Mouse (Mus musculus) hindbrain, embryonic 10.5 days (tissue): ENCODE measurements around the gene Bri3bp. TPM values are rescaled to one million over a fixed set of nuclear protein-coding genes. Genes with fewer than 3 reads are reported as not detected.
A peak's percentile ranks its signal among the peaks of the same experiment; 100 is the strongest.
"Not testable (repeated sequence)": the region's sequence is repeated elsewhere in the genome, so short reads cannot be mapped to it uniquely, and the experiment has no call there.

Source experiments
- DNase-seq: peaks from one replicate; pipeline ENCODE4 v3.0.0-alpha.2; 2017; ENCODE audit warnings: low spot score
- H3K27ac ChIP-seq: fragments of 300-500 bp; sonication (generic); 2 replicates; pipeline ENCODE4 v1.5.1; 2016; ENCODE audit warnings: mild to moderate bottlenecking, moderate library complexity
- H3K27me3 ChIP-seq: fragments of 300-500 bp; sonication (generic); 2 replicates; pipeline ENCODE4 v1.6.1; 2016; ENCODE audit warnings: mild to moderate bottlenecking; ENCODE audit not compliant: poor library complexity, insufficient read depth, severe bottlenecking
- H3K36me3 ChIP-seq: fragments of 300-500 bp; sonication (generic); 2 replicates; pipeline ENCODE4 v1.6.1; 2016; ENCODE audit warnings: mild to moderate bottlenecking, moderate library complexity
- H3K4me1 ChIP-seq: fragments of 300-500 bp; sonication (generic); replicated peaks from 2 replicates; pipeline ENCODE4 v1.6.1; 2016; ENCODE audit warnings: mild to moderate bottlenecking
- H3K4me3 ChIP-seq: fragments of 300-500 bp; sonication (generic); 2 replicates; pipeline ENCODE4 v1.5.1; 2016; ENCODE audit warnings: mild to moderate bottlenecking, moderate library complexity
- H3K9me3 ChIP-seq: fragments of 300-500 bp; sonication (generic); 2 replicates; pipeline ENCODE4 v1.6.1; 2016; ENCODE audit warnings: mild to moderate bottlenecking, moderate library complexity
- WGBS: fragments of 180-500 bp; shearing (Covaris S2); methylation state at CpG from one replicate; pipeline ENCODE4 v1.1.7; 2016; 5-methylcytosine and 5-hydroxymethylcytosine counted together
- polyA plus RNA-seq: library from polyadenylated mRNA; unstranded; fragments of >200 nt; fragmentation: Nextera tagmentation; extraction: Ambion mirVana; gene quantifications from 2 replicates; pipeline ENCODE4 v1.2.1, GENCODE M21; 2016

Gene Bri3bp
- polyA plus RNA-seq, 1 experiment from 2014 or later: 46.9 TPM

DNA sequence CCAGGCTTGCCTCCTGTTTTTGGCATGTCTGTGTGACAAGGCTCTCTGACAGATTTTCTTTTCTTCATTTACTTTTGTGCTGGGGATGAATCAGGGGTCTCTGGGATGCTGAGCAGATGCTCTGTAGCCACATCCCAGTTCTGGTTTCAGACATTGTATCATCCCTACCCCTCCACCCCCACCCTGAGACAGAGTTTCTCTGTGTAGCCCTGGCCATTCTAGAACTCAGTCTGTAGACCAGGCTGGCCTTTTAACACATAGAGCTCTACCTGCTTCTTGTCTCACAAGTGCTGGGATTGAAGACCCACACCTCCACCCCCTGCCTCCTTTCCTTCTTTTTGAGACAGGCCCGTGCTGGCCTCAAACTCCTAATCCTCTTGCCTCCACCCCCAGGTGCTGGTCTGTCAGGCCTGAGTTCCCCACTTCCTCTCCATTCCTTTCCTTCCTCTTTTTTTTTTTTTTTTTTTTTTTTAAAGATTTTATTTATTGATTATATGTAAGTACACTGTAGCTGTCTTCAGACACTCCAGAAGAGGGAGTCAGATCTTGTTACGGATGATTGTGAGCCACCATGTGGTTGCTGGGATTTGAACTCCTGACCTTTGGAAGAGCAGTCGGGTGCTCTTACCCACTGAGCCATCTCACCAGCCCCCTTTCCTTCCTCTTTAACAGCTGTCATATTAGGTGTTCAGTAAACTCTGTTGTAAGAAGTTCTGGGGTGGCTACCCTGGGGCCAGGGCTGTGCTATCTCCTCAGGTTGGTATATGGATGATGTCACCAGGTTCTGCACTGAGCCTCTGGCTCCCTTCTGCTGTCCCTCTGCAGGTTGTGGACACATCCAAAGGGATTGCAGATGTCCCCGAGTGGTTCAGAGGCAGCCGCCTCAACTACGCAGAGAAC is 42.6 kb downstream of the Bri3bp start:
- WGBS: 88% methylated on average over 6 of the region's 6 CpGs
- Histone ChIP-seq H3K27me3 (no peaks in the 10 kb centered on the region), H3K4me3 (no peak overlapping the region), H3K36me3 (peaks cover 79% of the 10 kb centered on the region), H3K9me3 (no peaks in the 10 kb centered on the region), H3K27ac (no peak overlapping the region), H3K4me1 (peaks cover 36% of the 10 kb centered on the region)
- DNase-seq: no peak

DNA sequence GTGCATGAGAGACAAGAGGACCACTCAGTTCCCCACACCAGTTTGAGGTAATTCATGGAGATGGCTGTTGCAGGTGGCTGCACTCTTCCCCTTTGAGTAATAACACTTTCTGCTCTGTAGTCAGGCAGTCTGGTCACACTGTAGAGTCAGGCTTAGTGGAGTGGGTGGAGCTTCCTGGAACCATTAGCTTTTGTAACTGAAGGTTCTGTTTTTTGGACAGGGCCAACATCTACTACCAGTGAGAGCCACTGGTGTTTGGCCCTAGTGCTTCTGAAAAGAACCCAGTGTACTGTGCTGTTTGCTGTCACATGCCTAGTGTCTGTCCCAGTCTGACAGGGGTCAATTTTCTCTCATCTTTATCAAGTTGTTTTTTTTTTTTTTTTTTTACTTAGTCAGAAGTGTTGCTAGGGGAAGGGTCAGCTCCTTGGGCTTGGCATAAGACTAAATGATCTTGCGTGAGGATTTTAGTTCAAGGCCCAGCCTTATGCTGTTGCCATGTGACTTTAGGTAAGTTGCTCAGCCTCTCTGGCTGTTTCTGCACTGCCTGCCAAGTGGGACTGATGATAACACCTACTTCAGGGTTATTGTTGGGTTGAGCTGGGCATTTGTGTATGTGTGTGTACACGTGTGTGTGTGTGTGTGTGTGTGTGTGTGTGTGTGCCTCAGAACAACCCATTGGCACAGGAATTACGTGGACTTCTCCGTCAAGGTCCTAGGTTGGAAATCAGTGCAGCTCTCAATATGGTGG is 43.8 kb downstream of the Bri3bp start:
- Histone ChIP-seq H3K36me3 (peaks cover 81% of the 10 kb centered on the region), H3K27ac (0 out of 2 replicates have a peak overlapping the region, but pooled peaks have one; percentile 8), H3K4me3 (no peak overlapping the region), H3K9me3 (no peaks in the 10 kb centered on the region), H3K27me3 (no peaks in the 10 kb centered on the region), H3K4me1 (peaks cover 28% of the 10 kb centered on the region)
- no peak for DNase-seq
- WGBS: 93% methylated on average over 4 of the region's 4 CpGs

DNA sequence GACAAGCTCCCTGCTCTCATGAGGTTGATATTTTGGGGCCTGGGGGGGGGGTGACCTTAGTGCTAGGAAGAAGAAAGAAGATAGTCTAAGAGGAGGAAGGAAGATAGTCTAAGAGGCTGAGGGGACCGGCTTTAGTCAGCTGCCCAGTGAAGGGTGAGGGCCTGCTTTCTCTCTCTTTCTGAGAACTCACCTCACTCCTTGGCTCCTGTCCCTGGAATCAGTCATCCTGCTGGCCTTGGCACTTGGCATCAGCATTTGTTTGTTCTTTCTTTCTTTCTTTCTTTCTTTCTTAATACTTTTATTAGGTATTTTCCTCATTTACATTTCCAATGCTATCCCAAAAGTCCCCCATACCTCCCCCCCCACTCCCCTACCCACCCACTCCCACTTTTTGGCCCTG is 44.7 kb downstream of the Bri3bp start:
- no peak overlapping the region for H3K4me3 ChIP-seq
- H3K4me1 ChIP-seq: peaks cover 20% of the 10 kb centered on the region
- peaks cover 81% of the 10 kb centered on the region for H3K36me3 ChIP-seq
- no peaks in the 10 kb centered on the region for H3K27me3 ChIP-seq
- H3K27ac ChIP-seq: 0 out of 2 replicates have a peak overlapping the region, but pooled peaks have one; percentile 8
- WGBS: 94% methylated on average over 1 of the region's 1 CpGs
- H3K9me3 ChIP-seq: no peaks in the 10 kb centered on the region
- DNase-seq: no peak

DNA sequence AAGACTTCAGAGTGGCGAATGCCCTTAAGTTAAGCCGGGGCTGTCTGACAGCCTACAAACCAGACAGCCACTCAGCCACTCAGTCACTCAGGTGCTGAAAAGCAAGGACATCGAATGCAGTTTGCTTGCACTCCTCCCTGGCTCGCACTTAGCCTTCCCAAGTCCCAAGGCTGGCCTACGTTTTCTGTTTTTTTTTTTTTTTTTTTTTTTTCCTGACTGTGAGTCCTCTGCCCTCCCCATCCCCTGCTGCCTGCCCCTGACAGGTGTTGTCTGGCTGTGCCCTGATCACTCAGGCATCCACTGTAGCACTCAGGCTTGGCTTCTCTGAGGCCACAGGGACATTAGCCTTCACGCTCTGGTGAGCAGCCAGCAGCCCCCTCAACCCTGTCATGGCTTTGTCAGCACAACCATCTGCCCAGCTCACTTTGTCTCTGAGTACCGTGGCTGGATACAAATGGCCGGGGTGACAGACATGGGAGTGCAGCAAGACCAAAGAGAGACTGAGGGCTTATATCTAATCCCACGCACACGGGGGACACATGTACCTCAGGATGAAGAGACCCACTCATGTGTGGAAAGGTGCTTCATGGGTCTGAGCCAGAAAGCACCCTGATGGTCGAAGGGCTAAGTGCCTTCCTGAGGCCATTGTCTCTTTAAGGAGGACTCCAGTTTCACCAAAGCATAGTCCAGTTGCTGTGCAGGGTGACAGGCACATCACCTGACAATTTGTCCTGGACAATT is 46.2 kb downstream of the Bri3bp start:
- Histone ChIP-seq H3K27ac (peak overlapping the region; percentile 85), H3K27me3 (no peaks in the 10 kb centered on the region), H3K4me3 (no peak overlapping the region), H3K36me3 (peaks cover 82% of the 10 kb centered on the region), H3K9me3 (no peaks in the 10 kb centered on the region), H3K4me1 (peaks cover 20% of the 10 kb centered on the region)
- WGBS: 51% methylated on average over 11 of the region's 11 CpGs
- peak; percentile 64 for DNase-seq

DNA sequence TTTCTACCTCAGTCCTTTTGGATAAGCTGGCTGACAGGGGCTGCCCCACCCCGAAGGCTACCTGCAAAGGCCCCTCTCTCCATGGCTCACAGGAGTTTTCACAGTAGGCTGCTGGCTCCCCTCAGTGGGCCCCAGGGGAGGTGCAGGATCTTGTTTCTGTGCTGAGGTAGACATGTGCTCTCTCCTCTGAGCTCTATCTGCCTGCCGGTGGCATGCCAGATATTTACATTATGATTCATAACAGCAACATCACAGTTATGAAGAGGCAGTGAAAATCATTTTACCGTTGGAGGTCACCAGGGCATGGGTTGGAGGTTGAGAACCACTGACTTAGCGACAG is 46.7 kb downstream of the Bri3bp start:
- H3K9me3 ChIP-seq: no peaks in the 10 kb centered on the region
- DNase-seq: peak; percentile 33
- peak overlapping the region; percentile 85 for H3K27ac ChIP-seq
- H3K4me1 ChIP-seq: peaks cover 24% of the 10 kb centered on the region
- H3K36me3 ChIP-seq: peaks cover 82% of the 10 kb centered on the region
- no peaks in the 10 kb centered on the region for H3K27me3 ChIP-seq
- no peak overlapping the region for H3K4me3 ChIP-seq
- WGBS: 68% methylated on average over 4 of the region's 4 CpGs

DNA sequence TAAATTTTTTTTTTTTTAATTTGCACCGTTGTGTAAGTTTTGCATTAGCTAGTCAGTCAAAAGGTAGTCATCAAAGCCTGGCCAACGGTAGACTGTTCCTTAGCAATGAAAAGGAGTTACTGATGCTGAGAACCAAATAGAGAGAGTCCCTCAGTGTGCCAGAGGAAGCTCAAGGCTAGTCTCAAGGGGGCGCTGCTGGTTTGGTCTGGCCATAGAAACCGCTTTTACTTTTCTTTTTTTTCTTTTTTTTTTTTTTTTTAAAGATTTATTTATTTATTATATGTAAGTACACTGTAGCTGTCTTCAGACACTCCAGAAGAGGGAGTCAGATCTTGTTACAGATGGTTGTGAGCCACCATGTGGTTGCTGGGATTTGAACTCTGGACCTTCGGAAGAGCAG is 47.6 kb downstream of the Bri3bp start:
- not testable (repeated sequence) for H3K27me3 ChIP-seq, DNase-seq, H3K9me3 ChIP-seq, H3K27ac ChIP-seq, H3K4me3 ChIP-seq
- 92% methylated on average over 5 of the region's 5 CpGs for WGBS
- H3K4me1 ChIP-seq: peaks cover 24% of the 10 kb centered on the region
- peaks cover 78% of the 10 kb centered on the region for H3K36me3 ChIP-seq

DNA sequence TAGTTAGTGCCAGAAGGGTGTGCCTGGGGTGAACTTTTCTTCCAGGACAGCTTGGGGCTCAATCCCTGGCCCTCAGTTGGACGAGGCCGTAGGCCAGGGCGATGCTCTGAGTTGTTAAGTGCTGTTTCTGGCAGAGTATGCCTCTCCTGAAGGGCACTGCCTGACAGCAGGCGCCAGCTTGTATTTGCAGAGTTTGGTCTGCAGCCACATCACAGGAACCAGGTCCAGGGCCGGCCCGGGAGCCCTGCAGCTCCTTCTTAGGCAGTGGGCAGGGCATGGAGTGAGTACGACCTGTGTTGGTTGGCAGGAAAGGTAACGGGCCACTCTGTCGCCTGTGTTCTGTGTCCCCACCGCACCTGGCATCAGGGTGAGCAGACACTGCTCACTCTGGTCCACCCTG is 49.7 kb downstream of the Bri3bp start:
- Histone ChIP-seq H3K36me3 (peaks cover 80% of the 10 kb centered on the region), H3K27ac (peak overlapping the region; percentile 46), H3K4me3 (no peak overlapping the region), H3K27me3 (no peaks in the 10 kb centered on the region), H3K4me1 (peaks cover 24% of the 10 kb centered on the region), H3K9me3 (no peaks in the 10 kb centered on the region)
- 91% methylated on average over 10 of the region's 10 CpGs for WGBS
- no peak for DNase-seq

DNA sequence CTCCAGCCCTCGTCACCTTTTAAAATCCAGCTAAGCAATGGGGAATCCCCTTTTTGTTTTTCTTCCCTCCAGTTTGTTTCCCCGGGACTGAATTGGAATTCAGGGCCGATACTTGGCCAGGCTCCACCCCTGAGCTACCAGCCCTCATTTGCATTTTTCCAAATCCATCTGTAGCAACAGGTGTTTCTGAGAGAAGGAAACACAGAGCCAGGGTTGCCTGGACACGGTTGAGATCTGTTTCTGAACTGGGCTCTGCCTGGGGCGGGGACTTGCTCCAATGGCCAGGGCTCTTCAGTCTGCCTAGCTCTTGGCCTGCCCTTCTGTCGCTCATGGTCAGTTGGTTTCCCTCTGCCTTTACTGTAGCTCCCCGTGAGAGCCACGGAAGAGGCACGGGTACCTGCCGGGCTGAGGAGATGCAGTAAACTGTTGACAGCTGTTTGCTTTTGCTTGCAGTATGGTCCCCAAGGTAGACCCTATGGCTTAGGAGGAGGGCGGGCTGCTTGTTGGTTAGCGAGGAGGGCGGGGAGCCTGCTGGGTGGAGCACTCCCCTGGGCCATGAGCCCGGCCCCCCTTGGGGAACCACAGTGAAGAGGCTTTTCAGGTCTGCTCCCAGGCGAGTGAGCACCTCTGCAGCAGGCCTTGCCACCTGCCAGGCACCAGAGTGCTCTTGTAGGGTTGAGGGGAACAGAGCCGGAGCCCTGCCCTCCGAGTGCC is 51.2 kb downstream of the Bri3bp start:
- Histone ChIP-seq H3K9me3 (no peaks in the 10 kb centered on the region), H3K36me3 (peaks cover 71% of the 10 kb centered on the region), H3K27ac (no peak overlapping the region), H3K4me1 (peaks cover 15% of the 10 kb centered on the region), H3K4me3 (no peak overlapping the region), H3K27me3 (no peaks in the 10 kb centered on the region)
- no peak for DNase-seq
- 59% methylated on average over 17 of the region's 17 CpGs for WGBS

DNA sequence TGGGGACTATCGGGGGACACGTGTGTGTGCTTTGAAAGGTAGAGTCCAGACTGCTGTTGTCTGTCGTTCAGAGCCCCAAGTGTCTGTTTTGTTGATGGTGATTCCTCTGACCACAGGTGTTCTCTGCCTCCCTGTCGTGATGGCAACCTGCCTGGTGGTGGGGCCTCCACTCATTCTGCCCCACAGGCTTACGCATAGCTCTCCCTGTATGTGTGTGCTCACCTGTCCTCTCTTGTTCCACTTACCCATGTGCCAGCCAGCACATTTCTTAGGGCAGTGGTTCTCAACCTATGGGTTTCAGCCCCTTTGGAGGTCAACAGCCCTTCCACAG is 51.7 kb downstream of the Bri3bp start:
- H3K27me3 ChIP-seq: no peaks in the 10 kb centered on the region
- no peak overlapping the region for H3K4me3 ChIP-seq
- WGBS: 63% methylated on average over 5 of the region's 5 CpGs
- no peaks in the 10 kb centered on the region for H3K9me3 ChIP-seq
- peaks cover 66% of the 10 kb centered on the region for H3K36me3 ChIP-seq
- H3K4me1 ChIP-seq: peaks cover 15% of the 10 kb centered on the region
- no peak overlapping the region for H3K27ac ChIP-seq
- DNase-seq: no peak

DNA sequence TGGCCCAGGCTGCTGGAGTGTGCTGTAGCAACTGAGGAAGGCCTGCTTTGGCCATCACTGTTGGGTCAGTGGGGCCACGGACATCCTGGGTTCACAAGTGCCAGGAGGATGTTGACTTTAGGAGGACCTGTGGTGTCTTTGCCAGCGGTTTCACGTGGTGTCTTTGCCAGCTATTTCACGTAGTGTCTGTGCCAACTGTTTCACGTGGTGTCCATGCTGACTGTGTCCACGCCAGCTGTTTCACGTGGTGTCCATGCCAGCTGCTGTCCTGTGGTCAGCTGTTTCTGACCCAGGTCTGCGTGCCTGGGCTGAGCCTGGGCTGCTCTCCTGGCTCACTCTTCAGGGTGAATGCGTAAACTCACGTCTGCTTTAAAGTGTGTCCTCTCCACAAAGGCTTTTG is 54.3 kb downstream of the Bri3bp start:
- H3K27me3 ChIP-seq: no peaks in the 10 kb centered on the region
- peaks cover 70% of the 10 kb centered on the region for H3K36me3 ChIP-seq
- H3K4me3 ChIP-seq: no peak overlapping the region
- 0 out of 2 replicates have a peak, but pooled peaks cover 12% of the 10 kb centered on the region for H3K4me1 ChIP-seq
- H3K9me3 ChIP-seq: no peaks in the 10 kb centered on the region
- WGBS: 90% methylated on average over 10 of the region's 10 CpGs
- DNase-seq: no peak
- no peak overlapping the region for H3K27ac ChIP-seq

DNA sequence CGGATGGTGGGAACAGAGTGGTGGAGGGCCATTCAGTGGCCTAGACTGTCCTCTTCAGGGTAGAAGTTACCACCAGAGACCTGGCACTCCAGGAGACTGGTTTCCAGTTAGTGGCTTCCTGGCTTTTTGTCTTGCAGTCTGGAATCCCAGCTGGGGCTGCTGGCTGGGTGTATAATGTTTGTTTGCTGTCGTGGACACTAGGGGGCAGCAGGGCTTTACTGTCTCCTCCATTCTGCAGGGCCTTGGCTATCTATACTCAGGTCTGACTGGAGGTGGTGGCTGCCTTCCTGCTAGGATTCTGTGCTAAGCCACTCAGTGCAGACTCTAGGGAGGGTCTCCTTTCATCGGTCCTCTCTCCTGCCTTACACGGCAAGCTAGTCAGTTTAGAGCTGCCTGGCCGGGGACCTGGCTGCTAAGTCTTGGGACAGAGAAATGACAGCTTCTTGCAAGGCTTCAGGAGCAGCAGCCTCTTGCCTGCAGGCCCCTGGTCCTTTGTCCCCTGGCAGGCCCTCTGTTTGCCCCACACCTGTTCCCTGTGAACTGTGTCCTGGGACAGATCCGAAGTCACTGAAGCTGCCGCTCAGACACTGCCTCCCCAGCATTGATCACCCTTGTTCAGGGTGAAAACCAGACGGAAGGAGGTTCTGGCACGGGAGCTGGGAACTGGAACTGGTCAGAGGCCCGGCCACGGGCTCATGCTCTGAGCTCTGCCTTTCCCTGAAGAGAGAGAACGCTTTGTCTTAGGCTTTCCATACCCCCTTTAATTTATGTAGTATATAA is 56.6 kb downstream of the Bri3bp start:
- Histone ChIP-seq H3K36me3 (peaks cover 64% of the 10 kb centered on the region), H3K4me1 (0 out of 2 replicates have a peak, but pooled peaks cover 8% of the 10 kb centered on the region), H3K27ac (0 out of 2 replicates have a peak overlapping the region, but pooled peaks have one; percentile 47), H3K9me3 (no peaks in the 10 kb centered on the region), H3K27me3 (no peaks in the 10 kb centered on the region), H3K4me3 (no peak overlapping the region)
- peak; percentile 72 for DNase-seq
- 66% methylated on average over 12 of the region's 12 CpGs for WGBS

DNA sequence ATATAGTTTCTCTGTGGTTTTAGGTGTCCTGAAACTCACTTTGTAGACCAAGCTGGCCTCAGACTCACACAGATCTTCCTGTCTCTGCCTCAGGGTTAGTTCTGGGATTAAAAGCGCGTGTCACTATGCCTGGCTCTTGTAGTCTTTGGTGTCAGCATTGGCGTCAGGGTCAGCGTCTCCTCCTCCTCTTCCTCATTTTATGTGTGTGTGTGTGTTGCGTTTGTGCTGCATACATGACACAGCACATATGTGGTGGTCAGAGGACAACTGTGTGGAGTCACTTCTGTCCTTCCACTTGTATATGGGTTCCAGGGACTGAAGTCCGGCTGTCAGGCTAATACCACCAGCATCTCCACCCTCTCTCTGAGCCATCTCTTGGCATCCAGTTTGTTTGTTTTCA is 60.1 kb downstream of the Bri3bp start:
- no peaks in the 10 kb centered on the region for H3K9me3 ChIP-seq
- peaks cover 66% of the 10 kb centered on the region for H3K36me3 ChIP-seq
- H3K4me1 ChIP-seq: 0 out of 2 replicates have a peak, but pooled peaks cover 8% of the 10 kb centered on the region
- no peaks in the 10 kb centered on the region for H3K27me3 ChIP-seq
- H3K4me3 ChIP-seq: no peak overlapping the region
- no peak for DNase-seq
- WGBS: 93% methylated on average over 6 of the region's 6 CpGs
- no peak overlapping the region for H3K27ac ChIP-seq
